Mouse (Mus musculus) A20 (cell line): ENCODE results near the gene Flnb.

Source experiments
- DNase-seq: peaks from one replicate; pipeline ENCODE4 v3.0.0-alpha.2; 2011; ENCODE audit warnings: low read depth, low spot score

The Flnb gene

DNA sequence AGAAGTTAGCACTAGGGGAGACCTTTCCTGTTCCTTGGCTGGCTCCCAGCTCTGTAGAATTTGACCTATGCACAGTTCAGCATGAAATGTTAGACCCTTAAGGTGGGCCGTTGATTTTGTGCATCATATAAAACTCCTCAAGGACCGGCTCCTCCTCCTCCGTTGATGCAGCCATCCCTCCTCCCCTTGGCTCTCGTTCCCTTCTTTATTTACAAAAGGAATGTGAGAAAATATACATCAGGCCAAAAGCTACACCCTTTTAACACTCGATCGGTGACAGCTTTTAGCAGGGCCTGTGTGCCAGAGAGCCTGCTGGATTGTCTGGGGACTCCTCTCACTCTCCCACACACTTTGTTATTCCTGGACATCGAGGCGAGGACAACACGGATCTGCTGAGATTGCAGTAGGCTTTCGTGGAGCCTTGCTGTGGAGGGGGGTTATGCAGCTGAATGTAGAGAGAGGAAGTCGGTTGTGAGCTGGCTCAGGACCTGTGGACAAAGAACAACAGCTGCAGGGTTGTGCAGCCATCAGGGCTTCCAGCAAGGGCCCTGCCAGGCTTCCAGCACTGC lies 82.8 kb downstream of the Flnb start:
- DNase-seq = no peak

DNA sequence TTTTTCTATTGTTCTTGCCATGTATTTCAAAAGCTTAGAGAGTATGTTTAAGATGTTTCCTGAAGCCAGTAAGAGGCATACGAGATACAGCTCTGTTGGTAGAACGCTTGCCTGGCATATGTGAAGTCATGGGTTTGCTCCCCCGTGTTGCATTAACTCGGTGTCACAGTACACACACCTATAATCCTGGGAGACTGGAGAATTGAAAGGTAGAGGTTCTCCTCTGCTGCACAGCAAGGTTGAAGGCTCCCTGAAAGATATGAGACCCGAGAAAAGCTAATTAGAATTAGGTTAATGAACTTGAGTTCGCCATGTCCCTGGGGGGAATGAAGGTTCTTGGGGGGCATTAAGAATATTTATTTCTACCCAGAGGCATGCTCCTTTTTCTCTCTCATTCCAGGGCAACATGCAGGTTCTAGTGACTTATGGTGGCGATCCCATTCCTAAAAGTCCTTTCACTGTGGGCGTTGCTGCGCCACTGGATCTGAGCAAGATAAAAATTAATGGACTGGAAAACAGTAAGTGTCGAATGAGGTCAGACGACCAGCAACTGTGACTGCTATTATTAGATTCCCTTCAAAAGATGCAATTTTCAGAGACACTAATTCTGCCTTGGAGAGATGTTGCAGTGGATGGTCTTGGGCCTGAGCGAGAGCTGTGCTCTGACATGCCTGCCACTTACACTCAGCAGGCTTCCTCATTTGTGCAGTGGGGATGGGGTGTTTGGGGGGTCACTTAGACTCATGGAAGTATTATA lies 83.9 kb downstream of the Flnb start:
- DNase-seq = no peak

DNA sequence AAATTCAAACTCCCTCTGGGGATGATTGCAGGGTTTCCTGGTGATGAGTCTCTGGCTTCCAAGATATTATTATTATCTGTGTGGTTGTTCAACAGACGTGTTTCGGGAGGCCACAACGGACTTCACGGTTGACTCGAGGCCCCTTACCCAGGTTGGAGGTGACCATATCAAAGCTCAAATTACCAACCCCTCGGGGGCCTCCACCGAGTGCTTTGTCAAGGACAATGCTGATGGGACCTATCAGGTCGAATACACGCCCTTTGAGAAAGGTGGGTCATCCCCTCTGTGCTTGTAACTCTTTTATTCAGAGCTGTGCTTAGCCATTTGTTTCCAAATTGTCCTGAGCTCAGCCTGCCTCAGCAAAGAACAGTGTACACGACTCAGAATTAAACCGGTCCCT lies 89.3 kb downstream of the Flnb start:
- DNase-seq = no peak

DNA sequence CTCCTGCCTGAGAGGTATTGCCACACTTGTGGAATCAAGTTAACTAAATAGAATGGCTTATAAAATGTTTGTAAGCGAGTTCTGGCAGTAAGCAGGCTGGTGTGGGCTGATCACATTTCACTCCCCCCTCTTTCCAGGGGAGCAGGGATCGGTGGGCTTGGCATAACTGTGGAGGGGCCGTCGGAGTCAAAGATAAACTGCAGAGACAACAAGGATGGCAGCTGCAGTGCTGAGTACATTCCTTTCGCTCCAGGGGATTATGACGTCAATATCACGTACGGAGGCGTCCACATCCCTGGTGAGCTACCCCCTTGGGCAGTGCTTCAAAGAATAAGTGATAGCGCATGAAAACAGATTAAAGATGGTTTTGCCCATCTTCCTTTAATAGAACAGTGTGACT lies 91.7 kb downstream of the Flnb start:
- DNase-seq = no peak

DNA sequence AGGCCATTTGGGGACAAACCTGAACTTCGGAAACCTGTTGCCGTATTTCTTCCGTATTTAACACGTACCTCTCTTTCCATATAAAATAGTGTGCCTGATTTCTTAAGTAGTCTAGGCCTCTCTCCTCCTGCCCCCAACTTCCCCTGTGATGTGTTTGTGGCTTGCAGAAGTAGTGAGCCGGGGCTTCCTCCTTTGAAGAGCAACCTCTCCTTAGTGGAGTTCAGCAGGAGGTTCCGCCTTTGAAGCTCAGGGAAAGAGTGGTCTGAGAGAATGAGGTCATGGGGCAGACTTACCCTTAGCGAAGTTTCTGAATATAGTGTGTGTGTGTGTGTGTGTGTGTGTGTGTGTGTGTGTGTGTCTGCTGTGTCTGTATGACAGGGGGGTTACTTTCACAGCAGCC lies 96.1 kb downstream of the Flnb start:
- DNase-seq = no peak

DNA sequence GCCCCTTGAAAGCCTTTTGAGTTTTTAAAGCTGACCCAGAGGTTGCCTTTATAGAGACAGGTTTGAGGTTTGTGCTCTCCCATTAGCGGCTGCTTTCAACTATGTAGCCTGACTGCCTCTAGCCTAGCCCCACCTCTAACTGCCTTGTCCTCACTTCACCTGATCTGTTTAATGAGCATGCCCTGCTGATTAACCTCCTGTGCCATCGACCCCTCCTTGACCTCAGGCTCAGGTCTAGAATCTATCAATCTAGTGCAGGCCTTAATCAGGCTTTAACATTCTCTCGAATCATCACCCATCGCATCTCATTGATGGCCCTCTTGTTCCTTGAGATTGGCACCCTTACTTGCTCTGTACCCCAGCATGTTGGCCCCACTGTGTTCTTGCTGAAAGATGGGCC lies 96.7 kb downstream of the Flnb start:
- DNase-seq = no peak

DNA sequence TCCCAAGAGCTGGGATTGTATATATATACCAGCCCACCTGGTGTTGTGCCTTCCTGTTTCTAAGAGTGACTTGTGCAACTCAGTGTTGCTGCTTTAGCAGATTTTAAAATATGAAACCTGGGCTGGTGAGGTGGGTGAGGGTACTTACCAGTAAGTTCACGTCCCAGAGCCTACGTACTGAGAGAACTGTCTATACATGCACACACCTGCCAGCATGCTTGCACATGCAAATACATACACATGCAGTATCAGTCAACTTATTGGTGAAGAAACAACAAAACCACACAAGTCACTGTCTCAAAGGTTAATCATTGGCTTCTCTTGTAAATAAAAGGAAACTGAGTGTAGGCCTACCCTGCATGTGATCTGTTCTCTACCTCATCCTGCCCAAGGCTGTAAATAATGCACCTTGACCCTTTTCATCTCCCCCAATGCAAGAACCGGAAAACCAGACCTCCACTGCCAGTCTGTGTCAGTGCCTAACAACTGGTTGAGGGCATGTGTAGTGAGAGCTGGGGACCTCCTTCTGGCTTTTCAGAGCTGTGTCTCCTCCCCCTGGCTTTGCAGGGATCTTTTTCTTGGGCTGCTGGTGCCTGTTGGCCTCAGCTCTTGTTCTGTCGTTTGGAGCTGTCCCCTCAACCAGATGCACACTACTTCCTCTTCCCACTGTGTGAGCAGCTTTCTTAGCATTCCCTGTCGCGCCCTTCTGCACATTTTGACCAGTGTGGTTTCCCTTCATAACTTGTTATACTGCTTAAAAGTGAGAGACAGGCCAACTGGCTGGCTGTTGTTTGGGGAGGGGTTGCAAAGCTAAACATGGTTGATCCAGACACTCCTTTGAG lies 100.6 kb downstream of the Flnb start:
- peak; percentile 59 for DNase-seq

DNA sequence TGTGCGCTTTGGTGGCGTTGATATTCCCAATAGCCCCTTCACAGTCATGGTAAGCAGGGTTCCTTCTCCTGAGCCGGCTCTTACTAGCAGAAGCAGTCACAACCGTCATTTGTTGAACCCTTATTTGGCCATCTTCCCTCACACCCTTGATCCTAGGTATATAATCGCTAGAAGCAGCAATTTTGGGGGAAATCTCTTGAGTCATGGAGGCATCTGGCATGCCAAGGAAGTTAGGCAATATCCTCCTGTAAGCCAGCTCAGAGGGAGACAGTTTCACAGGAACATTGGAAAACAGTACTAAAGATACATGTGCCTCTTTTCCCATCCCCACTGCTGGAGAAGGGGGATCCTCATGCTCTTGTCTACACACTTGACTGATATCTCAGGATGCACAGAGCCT lies 101.6 kb downstream of the Flnb start:
- DNase-seq = no peak

DNA sequence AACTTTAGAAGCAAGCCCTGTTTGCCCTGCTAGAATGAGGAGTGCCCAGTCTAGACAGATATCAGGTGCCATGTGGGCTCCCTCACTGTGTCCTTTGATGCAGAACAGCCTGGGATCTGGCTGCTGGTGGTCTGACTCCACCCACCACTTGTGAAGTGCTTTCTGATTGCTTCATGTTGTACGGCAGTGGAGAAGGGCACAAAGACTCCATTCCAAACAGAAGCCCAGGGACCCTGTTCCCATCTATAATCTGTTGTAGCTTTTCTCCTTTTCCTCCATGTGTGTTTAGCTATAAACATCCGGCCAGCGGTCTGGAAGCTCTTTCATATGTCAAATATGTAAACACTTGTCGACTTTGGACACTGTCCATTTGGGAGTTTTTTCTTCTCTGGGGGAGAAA lies 102.2 kb downstream of the Flnb start:
- DNase-seq = no peak

DNA sequence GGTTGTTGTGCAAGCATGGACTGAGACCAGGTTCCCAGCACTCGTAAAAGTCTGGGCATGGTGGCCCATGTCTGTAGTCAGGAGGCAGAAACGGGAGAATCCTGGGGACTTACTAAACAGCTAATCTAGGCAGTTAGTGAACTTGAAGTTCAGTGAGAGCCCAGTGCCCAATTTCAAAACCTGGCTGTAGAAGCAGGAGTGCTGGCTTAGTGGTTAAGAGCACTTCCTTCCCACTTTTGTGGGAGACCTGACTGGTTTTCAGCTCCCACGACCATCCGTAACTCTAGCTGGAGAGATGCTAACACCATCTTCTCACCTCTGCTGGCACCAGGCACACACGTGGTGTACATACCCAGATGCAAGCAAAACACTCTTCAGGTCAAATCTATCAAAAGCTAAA lies 103.7 kb downstream of the Flnb start:
- DNase-seq = no peak

DNA sequence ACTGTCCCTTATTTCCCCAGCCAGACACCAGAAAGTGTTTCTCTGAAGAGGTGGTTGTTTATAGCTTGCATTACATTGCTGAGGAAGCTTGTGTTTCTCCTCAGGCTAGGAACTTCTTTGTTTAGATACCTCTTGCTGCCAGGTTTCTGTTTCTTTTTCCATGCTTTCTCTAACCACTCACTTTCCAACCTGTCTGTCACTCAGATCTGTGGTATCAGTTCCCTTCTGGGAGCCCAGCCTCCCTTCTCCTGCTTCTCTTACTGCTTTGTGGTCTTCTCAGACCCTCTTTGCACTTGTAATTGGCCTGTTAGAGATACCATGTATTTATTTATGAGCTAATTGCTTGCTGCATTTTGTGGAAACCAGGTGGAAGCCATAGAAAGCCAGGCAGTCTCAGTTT lies 105.9 kb downstream of the Flnb start:
- no peak for DNase-seq

DNA sequence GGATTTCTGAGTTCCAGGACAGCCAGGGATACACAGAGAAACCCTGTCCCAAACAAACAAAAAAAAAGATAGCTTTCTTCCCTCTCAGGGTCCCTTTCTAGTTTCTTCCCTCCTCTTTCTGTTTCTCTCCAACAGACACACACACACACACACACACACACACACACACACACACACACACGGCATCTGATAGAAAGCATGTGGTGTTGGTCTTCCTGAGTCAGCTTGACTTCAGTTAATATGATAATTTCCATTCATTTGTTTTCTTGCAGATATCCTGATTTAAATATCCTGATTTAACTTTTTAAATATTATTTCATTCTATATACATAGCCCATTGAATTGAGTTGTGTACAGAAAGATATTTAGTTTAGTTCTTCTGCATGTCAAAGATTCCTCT lies 110.6 kb downstream of the Flnb start:
- no peak for DNase-seq

DNA sequence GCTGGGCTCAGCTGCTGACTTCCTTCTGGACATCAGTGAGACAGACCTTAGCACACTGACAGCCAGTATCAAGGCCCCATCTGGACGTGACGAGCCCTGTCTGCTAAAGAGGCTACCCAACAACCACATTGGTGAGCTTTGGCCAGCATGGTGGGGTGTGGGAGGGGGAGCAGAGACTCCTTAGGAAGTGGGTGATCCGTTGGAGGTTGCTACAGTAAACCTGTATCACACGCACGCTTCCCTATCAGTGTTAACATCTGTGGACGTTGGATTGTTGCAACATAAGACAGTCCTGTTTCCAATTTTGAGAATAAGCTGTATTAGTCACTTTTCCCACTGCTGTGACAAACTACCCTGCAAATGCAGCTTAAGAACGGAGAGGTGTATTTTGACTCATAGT lies 111.3 kb downstream of the Flnb start:
- DNase-seq = no peak

DNA sequence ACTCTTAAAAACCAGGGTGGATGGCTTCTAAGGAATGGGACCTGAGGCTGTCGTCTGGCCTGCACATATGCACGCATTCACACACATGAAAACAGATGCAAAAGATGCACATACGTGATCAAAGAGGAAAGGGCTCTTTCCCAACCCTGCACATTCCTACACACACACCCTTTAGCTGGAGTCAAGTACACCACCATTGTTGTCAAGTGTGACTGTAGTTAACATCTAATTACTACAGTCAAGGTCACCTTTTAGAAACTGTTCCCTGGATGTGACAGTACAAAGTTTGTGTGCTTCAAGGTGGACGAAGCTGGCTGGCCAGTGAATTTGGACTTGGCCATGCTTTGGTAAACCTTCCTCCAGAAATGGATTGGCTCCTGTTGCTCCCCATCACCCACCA lies 114.4 kb downstream of the Flnb start:
- DNase-seq = no peak

DNA sequence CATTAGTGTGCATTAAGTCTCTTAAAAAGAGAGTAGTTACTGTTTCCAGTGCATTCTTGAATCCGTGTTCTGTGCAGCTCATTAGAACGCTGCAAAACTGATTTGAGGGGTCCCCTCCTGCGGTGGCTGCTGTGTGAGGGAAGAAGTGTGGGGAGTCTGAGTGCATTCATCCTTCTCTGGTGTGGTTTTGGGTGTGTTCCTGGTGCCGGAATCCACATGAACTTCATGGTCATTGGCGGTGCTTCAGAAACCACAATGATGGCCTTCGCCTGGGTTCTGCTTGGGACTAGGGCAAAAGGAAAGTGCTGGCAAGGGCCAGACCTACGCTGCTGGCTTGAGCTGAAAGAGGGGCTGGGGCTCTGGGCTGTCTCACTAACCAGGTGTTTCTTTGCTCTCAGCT lies 116.4 kb downstream of the Flnb start:
- DNase-seq = no peak

DNA sequence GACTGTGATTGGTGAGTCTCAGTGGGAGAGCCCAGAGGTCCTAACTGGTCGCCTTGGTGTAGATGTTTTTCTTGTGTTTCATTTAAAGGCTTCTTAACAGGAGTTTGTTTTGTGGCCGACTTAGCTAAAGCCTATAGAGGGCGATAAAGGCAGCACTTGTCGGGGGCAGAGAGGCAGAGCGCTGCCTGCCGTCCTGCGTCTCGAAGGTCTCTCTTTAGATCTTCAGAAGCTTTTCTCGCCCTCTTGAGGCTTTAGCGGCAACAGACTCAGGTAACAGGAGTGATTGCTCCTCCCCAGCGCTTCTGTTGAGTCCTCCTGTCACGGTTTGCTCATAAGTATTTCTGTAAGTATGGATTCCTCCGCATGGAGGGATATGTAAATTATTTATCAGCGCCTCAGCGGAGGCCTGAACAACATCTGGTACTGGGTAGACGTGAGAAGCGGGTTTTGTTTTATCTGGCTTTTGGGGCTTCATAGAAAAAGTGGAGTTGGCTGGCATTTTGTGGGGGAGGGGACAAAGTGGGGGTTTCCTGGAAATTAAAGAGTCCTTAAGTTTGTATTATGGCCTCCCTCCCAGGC lies 119.4 kb downstream of the Flnb start:
- peak; percentile 26 for DNase-seq

DNA sequence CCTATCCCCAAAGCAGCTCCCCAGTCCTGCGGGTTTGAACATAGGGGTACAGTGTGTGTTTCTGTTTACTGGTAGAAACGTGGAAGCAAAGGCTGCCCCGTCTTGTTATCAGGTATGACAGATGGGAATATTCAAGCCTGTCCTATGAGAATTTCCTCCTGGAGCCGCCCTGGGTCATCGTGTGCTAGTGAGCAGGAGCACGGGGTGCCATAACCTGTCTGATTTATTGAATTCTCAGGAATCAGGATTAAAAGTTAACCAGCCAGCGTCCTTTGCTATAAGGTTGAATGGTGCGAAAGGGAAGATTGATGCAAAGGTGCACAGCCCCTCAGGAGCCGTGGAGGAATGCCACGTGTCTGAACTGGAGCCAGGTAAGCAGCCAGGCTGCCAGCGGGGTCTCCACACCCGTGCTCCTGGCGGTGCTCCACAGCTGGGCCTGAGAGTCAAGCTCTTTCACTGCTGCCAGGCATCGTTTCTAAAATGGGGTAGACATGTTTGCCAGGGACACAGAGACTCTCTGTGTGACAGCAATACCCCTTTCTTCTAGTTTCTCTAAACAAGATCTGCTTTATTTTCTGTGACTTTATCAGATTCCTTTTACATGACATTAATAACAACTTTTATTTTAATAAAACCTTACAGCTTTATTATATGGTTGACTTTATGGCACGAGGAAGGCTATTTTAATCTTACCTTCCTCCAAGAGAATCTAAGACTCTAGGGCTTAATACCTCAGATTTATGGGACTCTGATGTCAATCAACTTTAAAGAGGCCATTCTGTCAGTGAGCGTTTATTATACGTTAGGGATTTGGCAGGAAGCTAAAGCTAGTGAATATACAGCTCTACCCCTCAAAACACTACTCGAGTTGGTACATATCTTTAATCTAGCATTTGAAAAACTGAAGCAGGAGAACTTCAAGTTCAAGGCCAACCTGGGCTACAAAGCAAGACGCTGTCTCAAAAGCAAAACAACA lies 121.3 kb downstream of the Flnb start:
- DNase-seq = no peak

DNA sequence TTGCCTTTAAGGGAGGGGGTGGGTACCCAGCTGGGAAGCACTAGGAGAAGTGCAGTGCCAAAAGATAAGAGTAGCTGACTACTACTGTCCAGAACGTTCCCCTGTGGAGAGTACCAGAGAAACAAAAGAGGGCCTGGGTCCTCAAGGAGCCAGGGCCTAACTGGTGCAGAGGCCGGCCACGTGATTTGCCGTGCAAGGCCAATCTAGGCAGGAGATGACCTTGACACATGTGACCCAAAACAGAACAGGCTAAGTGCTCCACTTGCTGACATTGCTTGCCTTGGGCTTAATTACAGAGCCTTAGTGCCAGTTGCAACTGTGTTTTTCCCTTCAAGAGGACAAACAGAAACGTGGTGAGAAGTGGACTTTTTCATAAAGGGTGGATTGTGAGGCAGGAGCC lies 123.7 kb downstream of the Flnb start:
- DNase-seq = no peak

DNA sequence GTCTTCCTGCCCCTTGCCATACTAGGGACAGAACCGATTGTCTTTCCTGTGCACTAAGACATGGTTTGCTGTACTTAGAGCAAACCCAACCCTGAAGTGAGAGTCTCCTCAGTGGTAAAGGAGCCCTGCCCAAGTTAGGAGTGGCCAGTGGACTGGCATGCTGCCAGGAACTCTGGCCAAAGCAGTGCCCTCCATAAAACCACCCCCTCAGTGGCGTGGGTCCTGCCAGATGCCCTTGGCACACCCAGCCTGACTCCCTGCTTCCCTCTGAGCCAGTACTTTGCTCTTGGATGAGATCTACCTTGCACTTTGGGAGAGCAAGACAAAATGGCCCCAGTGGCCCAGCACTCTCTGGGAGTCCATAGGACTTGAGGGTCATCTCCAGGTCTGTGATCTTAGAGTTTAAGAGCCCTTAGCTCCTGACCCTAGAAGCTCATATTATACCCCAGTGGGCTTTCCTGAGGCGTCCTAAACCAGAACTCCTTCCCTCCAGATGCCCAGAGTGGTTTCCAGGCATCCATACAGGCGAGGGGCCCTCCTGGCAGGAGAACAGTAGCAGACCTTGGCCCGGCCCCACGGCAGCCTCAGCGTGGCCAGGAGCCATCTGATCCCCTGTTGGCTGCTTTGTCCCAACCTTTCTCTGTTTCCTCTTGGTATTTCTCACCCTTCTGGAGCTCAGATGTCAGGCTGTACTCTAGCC lies 125.5 kb downstream of the Flnb start:
- DNase-seq = no peak

DNA sequence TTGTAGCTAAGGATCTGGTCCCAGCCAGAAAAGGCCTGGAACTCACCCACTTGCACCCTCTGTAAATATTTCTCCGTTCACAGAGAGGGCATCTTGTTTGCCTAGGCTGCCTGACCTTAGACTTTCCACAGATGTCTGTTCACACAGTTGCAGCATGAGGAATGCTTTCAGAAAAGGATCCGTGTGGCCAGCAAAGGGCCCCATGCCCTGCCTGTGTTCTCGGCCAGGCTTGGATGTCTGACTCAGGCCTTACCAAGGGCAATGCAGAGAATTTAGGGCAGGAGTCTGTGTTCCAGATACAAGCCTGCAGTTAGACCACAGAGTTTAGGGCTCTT lies 126.0 kb downstream of the Flnb start:
- DNase-seq = no peak
